Mouse (Mus musculus) C2C12 (cell line): ENCODE data around the gene Kansl1l.

Experiments used
- CEBPB ChIP-seq: IDR thresholded peaks from one replicate; pipeline ENCODE4 v1.6.1; 2011; ENCODE audit warnings: low read depth, mild to moderate bottlenecking, control low read depth, moderate library complexity
- CTCF ChIP-seq: IDR thresholded peaks from one replicate; pipeline ENCODE4 v1.5.1; 2011; ENCODE audit not compliant: control insufficient read depth, insufficient read depth, insufficient read length
- FOSL1 ChIP-seq: IDR thresholded peaks from one replicate; pipeline ENCODE4 v1.8.0; 2011; ENCODE audit warnings: mild to moderate bottlenecking, low read length; ENCODE audit not compliant: poor library complexity, insufficient read depth, severe bottlenecking
- MAX ChIP-seq: IDR thresholded peaks from one replicate; pipeline ENCODE4 v1.6.1; 2011; ENCODE audit warnings: mild to moderate bottlenecking, control low read depth
- MYOD1 ChIP-seq: IDR thresholded peaks from one replicate; pipeline ENCODE4 v1.6.1; 2011; ENCODE audit warnings: low read depth; ENCODE audit not compliant: control insufficient read depth, insufficient read length
- USF1 ChIP-seq: IDR thresholded peaks from one replicate; pipeline ENCODE4 v1.6.1; 2011; ENCODE audit warnings: low read depth, mild to moderate bottlenecking, control low read depth, moderate library complexity

- no peak for TF ChIP-seq CTCF
- no peak for TF ChIP-seq USF1
- no peak for TF ChIP-seq MYOD1
- TF ChIP-seq MAX, result no peak
- no peak for TF ChIP-seq CEBPB
- TF ChIP-seq FOSL1, result no peak
These were observed 15.3 kb upstream of the Kansl1l start for GRCm38 (mm10) chr1:66832636-66833165.
